Comparison of ENCODE assay signal across 27 mouse cellular contexts in genomic region chr5:105872176-105872575, GRCm38 (mm10). TPM values are rescaled to one million over a fixed set of nuclear protein-coding genes. Genes with fewer than 3 reads are reported as not detected.
DNase-seq lines count a peak whose midpoint lies in the region; TF ChIP-seq lines count a peak whose summit lies in the region.
"Had no signal": no experiment of that assay in that cellular context is flagged by ENCODE, and none has a peak within 500 bp of the region (broad histone marks: within the 10 kb centered on the region; RNA-seq: fewer than 3 reads in every experiment).

No protein-coding gene starts in this region.

- TF ChIP-seq RAD21 in MEL (IDR thresholded peaks at IDR 0.05; ENCODE audit: low read depth, low read length): no peak

- H3K27ac ChIP-seq in MEL (ENCODE audit: control insufficient read depth, low read depth, low read length): no peak overlapping the region
- H3K27ac ChIP-seq: embryonic facial prominence, embryonic 12.5 days; embryonic facial prominence, embryonic 15.5 days; gastrocnemius, adult 2 months; heart, adult 2 months; heart, embryonic 15.5 days; hindbrain, embryonic 14.5 days; hindbrain, postnatal 0 days; intestine, embryonic 15.5 days had no signal

- no peak overlapping the region for H3K4me3 ChIP-seq in MEL (ENCODE audit: control insufficient read depth in 1 of 2, insufficient read depth in 1 of 2, low read depth in 2 of 2, low read length in 2 of 2)
- H3K4me3 ChIP-seq: embryonic facial prominence, embryonic 12.5 days; embryonic facial prominence, embryonic 15.5 days; gastrocnemius, adult 2 months; heart, adult 2 months; heart, embryonic 12.5 days; heart, embryonic 15.5 days; intestine, embryonic 15.5 days had no signal

- TF ChIP-seq EP300 in MEL (IDR thresholded peaks at IDR 0.05; ENCODE audit: low read depth in 1 of 2, low read length in 2 of 2): no peak

- H3K9me3 ChIP-seq in MEL (replicated peaks; ENCODE audit: insufficient read depth, low read length): no peaks in the 10 kb centered on the region
- H3K9me3 ChIP-seq: embryonic facial prominence, embryonic 12.5 days; embryonic facial prominence, embryonic 15.5 days; heart, embryonic 12.5 days; heart, embryonic 15.5 days; intestine, embryonic 15.5 days had no signal

- H3K27me3 ChIP-seq in MEL (ENCODE audit: control insufficient read depth in 1 of 2, insufficient read depth in 2 of 2, low read length in 2 of 2): no peaks in the 10 kb centered on the region
- H3K27me3 ChIP-seq: embryonic facial prominence, embryonic 12.5 days; embryonic facial prominence, embryonic 15.5 days; heart, embryonic 15.5 days; intestine, embryonic 15.5 days had no signal

- H3K9ac ChIP-seq in MEL (ENCODE audit: control insufficient read depth, low read depth, low read length, poor library complexity, severe bottlenecking): no peak overlapping the region
- H3K9ac ChIP-seq: embryonic facial prominence, embryonic 12.5 days; embryonic facial prominence, embryonic 15.5 days; forebrain, postnatal 0 days; heart, embryonic 12.5 days; heart, embryonic 15.5 days; hindbrain, embryonic 14.5 days; intestine, embryonic 15.5 days had no signal

- peaks cover 7 to 13% of the 10 kb centered on the region in 2 experiments; a peak in 3 of 4 replicates for H3K4me1 ChIP-seq in MEL (ENCODE audit: control insufficient read depth in 1 of 2, insufficient read depth in 2 of 2, low read length in 2 of 2)

- peak; percentile 34 for DNase-seq in CD4-positive helper T cell, adult 2 months (ENCODE audit: low read depth, low spot score)
- DNase-seq in CD4-positive, CD25-positive, alpha-beta regulatory T cell, adult 2 months (ENCODE audit: low read depth, low spot score): peak; percentile 58
- peak; percentile 21 for DNase-seq in MEL (ENCODE audit: low read depth, low spot score)
- DNase-seq in induced T-regulatory cell, adult 2 months (ENCODE audit: low read depth): peak; percentile 65
- no peak for DNase-seq in kidney, postnatal 14 days
- no peak for DNase-seq in spleen, postnatal 14 days (ENCODE audit: low spot score in 2 of 2)
- DNase-seq in layer of hippocampus, postnatal 36 days: no peak
- DNase-seq in gastrocnemius, postnatal 4 days (ENCODE audit: low spot score in 2 of 2): no peak
- DNase-seq: adrenal gland, postnatal 10 days; adrenal gland, postnatal 36 days; cerebellum, adult 18-20 months; cerebellum, adult 9-10 months; cerebellum, postnatal 25 days; forebrain, postnatal 0 days; gastrocnemius, adult 2 months; gastrocnemius, postnatal 14 days; heart, adult 2 months; heart, postnatal 14 days; heart, postnatal 4 days; kidney, adult 11 months had no signal

- peaks cover 6% of the 10 kb centered on the region for H3K79me2 ChIP-seq in MEL (ENCODE audit: control insufficient read depth, insufficient read depth, low read length, poor library complexity)

- TF ChIP-seq CTCF in MEL (IDR thresholded peaks at IDR 0.05 in 2 of 3, conservative IDR thresholded peaks at IDR 0.05 in 1 of 3; ENCODE audit: control insufficient read depth in 1 of 3, insufficient read depth in 1 of 3, low read depth in 2 of 3, low read length in 3 of 3, poor library complexity in 1 of 3, severe bottlenecking in 1 of 3): no peak

- no peak for TF ChIP-seq POLR2A in MEL (IDR thresholded peaks at IDR 0.05; ENCODE audit: control insufficient read depth in 1 of 2, insufficient read depth in 1 of 2, low read depth in 1 of 2, low read length in 2 of 2, poor library complexity in 1 of 2)

- peaks cover 0 to 4% of the 10 kb centered on the region in 2 experiments; a peak in 2 of 4 replicates for H3K36me3 ChIP-seq in MEL (ENCODE audit: control insufficient read depth in 1 of 2, insufficient read depth in 2 of 2, low read length in 2 of 2)
- H3K36me3 ChIP-seq: embryonic facial prominence, embryonic 12.5 days; embryonic facial prominence, embryonic 15.5 days; heart, embryonic 12.5 days; heart, embryonic 15.5 days; intestine, embryonic 15.5 days had no signal

TF ChIP-seq in MEL, 35 proteins besides CTCF, POLR2A, EP300 and RAD21:
- TF ChIP-seq CHD2 (IDR thresholded peaks at IDR 0.05; ENCODE audit: low read length): no peak
- no peak for TF ChIP-seq TCF12 (IDR thresholded peaks at IDR 0.05; ENCODE audit: low read depth, low read length)

RNA-seq across cellular contexts. Expression of gene Zfp326, which starts 4.2 kb away (rescaled TPM):
- total RNA-seq in MEL (2012; rRNA removed): 6.4 and 7.1 TPM in 2 replicates
- 10 to 100 TPM in 1 of 2 experiments, not detected in 1; 17.6 TPM for polyA plus RNA-seq in MEL (2012; ENCODE audit: insufficient read depth in 1 of 2, insufficient read length in 2 of 2, low read depth in 1 of 2, low replicate concordance in 2 of 2, missing spikeins in 1 of 2)
- 10 to 100 TPM; 38.8 to 41.3 TPM for total RNA-seq in layer of hippocampus, postnatal 36 days (2021)
- total RNA-seq in gastrocnemius, postnatal 4 days (2021): 10 to 100 TPM; 25.2 to 31.1 TPM

Comparison
In these comparisons a context has a peak if more than half of its experiments do, and no peak if none do; other contexts are left out.
1. DNase-seq: peak in CD4-positive helper T cell, adult 2 months (single experiment), CD4-positive, CD25-positive, alpha-beta regulatory T cell, adult 2 months (single experiment), MEL (single experiment) and induced T-regulatory cell, adult 2 months (single experiment); none in kidney, postnatal 14 days (single experiment), spleen, postnatal 14 days (0 of 2), layer of hippocampus, postnatal 36 days (0 of 2) and gastrocnemius, postnatal 4 days (0 of 2).